Mouse (Mus musculus): ENCODE data around the gene Amigo1.
"Not testable (repeated sequence)": the region's sequence is repeated elsewhere in the genome, so short reads cannot be mapped to it uniquely, and the experiment has no call there.

The Amigo1 gene

GRCm38 (mm10) chr3:108209946-108210770 is 24.0 kb downstream of the Amigo1 start:
- peak; percentile 96 for DNase-seq (ENCODE audit: low read depth, low spot score)

- DNase-seq (ENCODE audit: low read depth, low spot score), result no peak
These were observed 24.6 kb downstream of the Amigo1 start, which contains the start of gene Atxn7l2 for GRCm38 (mm10) chr3:108210771-108211139. Atxn7l2 (minus strand) TSS chr3:108210934.

GRCm38 (mm10) chr3:108211845-108212244 is 25.7 kb downstream of the Amigo1 start:
- DNase-seq (ENCODE audit: low read depth, low spot score), result peak; percentile 49

- DNase-seq (ENCODE audit: low read depth, low spot score), result no peak
These were observed 26.3 kb downstream of the Amigo1 start for GRCm38 (mm10) chr3:108212406-108212805.

- no peak for DNase-seq (ENCODE audit: low read depth, low spot score)
These were observed 28.6 kb downstream of the Amigo1 start for GRCm38 (mm10) chr3:108214734-108215133.

- no peak for DNase-seq (ENCODE audit: low read depth, low spot score)
These were observed 34.5 kb downstream of the Amigo1 start for GRCm38 (mm10) chr3:108220661-108221060.

- DNase-seq (ENCODE audit: low read depth, low spot score), result no peak
These were observed 39.8 kb downstream of the Amigo1 start for GRCm38 (mm10) chr3:108225711-108226557.

- DNase-seq (ENCODE audit: low read depth, low spot score), result no peak
These were observed 40.6 kb downstream of the Amigo1 start, which contains the start of gene Sypl2 for GRCm38 (mm10) chr3:108226558-108227350. Sypl2 (minus strand) TSS chr3:108226648.

- DNase-seq (ENCODE audit: low read depth, low spot score), result no peak
These were observed 41.4 kb downstream of the Amigo1 start for GRCm38 (mm10) chr3:108227521-108227920.

GRCm38 (mm10) chr3:108231646-108232045 is 45.5 kb downstream of the Amigo1 start:
- no peak for DNase-seq (ENCODE audit: low read depth, low spot score)

- not testable (repeated sequence) for DNase-seq (ENCODE audit: low read depth, low spot score)
These were observed 51.5 kb downstream of the Amigo1 start for GRCm38 (mm10) chr3:108237474-108238102.

- DNase-seq (ENCODE audit: low read depth, low spot score), result no peak
These were observed 55.2 kb downstream of the Amigo1 start for GRCm38 (mm10) chr3:108241243-108241839.
